Mouse (Mus musculus) embryo, embryonic 11 days (tissue): Measurements from ENCODE around the gene Vamp5.

ENCODE experiments used
- DNase-seq: peaks from one replicate; pipeline ENCODE4 v3.0.0-alpha.2; 2015

The Vamp5 gene

DNA sequence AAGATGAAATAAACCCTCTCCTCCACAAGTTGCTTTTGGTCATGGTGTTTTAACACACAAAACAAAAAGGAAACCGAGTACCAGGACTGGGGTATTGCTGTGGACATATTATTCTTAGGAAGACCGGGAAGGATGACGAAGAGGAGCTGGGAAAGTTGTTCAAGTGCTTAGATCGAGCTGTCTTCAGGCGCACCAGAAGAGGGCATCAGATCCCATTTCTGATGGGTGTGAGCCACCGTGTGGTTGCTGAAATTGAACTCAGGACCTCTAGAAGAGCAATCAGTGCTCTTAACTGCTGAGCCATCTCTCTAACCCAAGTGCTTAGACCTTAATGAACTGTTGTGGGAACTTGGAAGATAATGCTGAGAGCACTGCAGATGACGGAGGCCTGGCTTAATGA, 16.3 kb downstream of the Vamp5 start:
- no peak for DNase-seq

GRCm38 (mm10) chr6:72362132-72363028, 17.9 kb downstream of the Vamp5 start:
- DNase-seq = peak; percentile 97

- no peak for DNase-seq
These were observed 19.1 kb downstream of the Vamp5 start for GRCm38 (mm10) chr6:72361121-72361551.

GRCm38 (mm10) chr6:72360599-72360935, 19.7 kb downstream of the Vamp5 start:
- no peak for DNase-seq

GRCm38 (mm10) chr6:72359891-72360598, 20.2 kb downstream of the Vamp5 start:
- no peak for DNase-seq

GRCm38 (mm10) chr6:72359343-72359742, 20.9 kb downstream of the Vamp5 start:
- no peak for DNase-seq

- DNase-seq = no peak
These were observed 22.0 kb downstream of the Vamp5 start for GRCm38 (mm10) chr6:72358086-72358764.

DNA sequence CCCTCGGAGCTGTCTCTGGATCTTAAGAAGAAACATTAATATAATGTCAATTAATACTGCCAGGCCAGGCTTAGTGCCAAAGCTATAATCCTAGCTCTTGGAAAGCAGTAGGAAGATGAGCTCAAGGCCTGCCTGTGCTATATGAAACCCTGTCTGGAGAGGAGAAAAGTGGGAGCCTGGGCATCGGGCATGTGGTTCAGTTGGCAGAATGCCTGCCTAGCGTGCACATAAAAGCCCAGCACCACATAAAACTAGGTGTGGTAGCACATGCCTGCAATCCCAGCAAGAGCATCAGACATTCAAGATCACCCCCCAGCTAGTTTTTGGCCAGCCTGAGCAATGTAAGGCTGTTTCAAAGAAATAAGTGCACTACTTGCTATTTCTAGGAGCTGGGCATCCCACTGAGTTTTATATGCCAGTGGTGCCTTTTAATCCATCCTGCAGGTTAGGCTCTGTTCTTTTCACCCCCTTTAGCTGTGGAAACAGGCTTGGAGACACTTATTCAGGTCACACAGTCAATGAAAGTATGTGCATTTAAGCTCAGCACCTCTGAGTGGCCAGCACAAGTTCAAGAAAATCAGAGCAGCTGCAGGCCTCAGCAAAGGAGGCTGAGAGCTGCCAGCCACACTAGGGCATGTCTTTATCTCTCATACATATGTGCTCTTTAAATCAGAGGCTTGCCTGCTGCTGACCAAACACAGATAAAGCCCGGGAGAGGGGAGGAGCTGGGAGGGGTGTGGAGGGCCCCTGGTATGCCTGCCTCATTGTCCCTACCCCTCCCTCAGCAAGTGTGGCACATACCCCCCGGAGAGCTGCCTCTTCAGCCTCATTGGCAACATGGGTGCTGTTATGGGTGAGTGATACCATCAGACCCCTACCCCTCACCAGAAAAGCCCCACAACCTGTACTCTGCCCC, 22.8 kb downstream of the Vamp5 start:
- no peak for DNase-seq

DNA sequence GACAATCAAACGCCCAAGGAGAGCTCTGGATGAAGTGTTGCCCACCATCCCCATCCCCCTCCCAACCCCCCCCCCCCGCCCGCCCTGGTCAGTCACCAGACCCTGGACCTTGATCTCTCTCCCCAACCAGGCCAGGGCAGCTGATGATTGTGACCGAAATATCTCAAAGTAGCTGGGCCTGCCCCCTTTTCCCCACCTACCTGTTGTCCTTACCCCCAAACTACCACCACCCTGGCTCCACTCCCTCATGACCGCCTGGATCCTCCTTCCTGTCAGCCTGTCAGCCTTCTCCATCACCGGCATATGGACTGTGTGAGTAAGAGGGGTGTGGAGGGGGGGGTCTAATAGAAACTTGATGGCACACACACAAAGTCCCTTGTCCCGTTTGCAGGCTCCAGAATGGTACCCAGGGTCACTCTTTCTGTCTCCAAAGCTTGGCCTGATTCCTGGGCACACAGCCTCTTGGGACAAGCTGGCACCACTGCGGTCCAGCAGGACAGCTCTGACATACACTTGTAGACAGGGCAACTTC, 24.2 kb downstream of the Vamp5 start:
- DNase-seq = no peak

DNA sequence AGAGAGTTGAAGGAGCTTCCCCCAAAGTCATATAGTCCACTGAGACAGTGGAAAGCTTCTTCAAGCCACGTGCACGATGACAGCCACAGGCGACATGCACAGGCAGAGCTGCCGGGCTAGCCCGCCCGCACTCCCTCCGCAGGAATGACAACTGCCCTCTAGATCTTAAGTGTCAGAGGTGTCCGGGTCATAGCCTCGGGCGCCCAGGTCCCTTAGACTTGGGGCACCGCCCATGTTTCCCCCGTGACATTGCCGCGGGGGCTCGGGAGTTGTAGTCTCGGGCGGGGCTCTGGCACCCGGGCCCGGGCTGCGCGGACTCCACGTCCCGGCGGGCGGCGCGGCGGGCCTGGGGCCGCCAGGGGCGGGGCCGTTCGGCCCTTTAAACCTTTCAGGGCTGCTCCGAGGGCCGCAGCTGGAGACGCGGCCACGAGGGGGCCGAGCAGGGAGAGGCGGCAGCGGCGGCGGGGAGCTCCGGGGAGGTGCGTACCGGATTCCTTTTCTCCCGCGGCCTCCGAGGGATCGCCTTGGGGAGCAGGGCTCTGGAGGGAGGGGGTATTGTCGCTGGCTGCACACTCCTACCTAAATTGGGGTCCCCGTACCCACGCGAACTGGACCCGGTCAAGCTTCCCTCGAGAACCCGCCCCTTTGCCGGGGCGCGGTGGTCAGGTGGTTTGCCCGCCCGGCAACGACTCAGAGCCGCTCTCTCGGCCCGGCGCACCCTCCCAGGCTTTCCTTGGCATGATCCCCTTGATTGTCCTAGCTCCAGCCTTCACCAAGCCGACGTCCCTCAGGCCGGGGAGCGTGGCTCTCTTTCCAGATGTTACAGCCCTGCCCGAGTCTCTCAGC, 25.0 kb downstream of the Vamp5 start, which contains the start of gene Tmem150a:
Tmem150a (plus strand) TSS at position 382 of the 846 bp plus-strand sequence.
- DNase-seq = peak; percentile 92

DNA sequence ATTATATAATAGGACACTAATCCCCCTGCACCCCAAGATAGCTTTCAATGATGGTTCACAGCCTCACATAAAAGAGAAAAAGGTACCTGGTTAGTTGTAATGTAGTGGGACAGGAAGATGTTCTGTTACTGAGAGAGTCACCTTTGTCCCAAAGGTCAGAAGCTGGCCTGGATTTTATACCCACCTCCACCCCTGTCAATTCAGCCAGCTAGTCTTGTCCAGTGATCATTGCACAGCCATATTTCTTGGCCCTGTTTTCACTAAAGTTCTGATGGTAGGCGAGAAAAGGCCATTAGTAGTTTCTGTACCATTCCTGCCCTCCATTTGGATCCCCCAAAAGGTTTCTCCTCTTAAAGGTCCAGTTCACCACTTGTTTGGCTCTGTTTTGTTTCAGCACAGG, 26.2 kb downstream of the Vamp5 start:
- DNase-seq = no peak

GRCm38 (mm10) chr6:72352636-72353405, 27.4 kb downstream of the Vamp5 start:
- DNase-seq = no peak

DNA sequence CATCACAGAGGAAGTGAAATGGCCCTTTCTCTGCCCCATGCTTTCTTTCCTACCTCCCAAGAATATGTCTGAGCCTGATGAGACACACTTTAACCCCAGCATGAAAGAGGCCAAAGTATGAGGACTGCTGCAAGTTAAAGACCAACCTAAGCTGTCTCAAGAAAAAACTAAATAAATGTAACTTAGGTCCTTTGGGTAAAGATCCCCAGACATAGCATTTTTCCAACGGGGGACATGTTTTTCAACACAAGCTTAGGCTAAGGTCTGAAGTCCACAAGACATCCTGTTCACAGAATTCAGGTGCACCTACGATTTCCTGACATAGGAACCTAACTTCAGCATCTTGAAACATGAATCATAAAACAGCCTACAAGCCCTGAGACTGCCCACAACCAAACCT, 30.1 kb downstream of the Vamp5 start:
- DNase-seq = no peak

DNA sequence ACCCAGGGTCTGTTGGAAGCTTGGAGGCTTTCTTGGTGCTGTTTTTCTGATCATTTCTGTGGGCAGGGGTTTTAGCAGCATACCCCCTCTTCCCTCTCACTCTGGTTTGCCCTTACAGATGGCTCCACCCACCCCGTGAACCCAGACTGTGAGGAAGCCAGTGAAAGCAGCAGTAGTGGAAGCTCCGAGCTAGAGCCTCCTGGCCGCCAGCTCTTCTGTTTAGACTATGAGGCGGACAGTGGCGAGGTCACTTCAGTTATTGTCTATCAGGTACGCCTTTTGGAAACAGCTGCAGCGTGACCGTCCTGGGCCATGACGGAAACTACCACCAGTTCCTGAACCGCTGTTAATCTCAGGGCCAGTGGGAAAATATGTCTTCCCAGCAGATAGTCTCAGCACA, 31.9 kb downstream of the Vamp5 start:
- no peak for DNase-seq

DNA sequence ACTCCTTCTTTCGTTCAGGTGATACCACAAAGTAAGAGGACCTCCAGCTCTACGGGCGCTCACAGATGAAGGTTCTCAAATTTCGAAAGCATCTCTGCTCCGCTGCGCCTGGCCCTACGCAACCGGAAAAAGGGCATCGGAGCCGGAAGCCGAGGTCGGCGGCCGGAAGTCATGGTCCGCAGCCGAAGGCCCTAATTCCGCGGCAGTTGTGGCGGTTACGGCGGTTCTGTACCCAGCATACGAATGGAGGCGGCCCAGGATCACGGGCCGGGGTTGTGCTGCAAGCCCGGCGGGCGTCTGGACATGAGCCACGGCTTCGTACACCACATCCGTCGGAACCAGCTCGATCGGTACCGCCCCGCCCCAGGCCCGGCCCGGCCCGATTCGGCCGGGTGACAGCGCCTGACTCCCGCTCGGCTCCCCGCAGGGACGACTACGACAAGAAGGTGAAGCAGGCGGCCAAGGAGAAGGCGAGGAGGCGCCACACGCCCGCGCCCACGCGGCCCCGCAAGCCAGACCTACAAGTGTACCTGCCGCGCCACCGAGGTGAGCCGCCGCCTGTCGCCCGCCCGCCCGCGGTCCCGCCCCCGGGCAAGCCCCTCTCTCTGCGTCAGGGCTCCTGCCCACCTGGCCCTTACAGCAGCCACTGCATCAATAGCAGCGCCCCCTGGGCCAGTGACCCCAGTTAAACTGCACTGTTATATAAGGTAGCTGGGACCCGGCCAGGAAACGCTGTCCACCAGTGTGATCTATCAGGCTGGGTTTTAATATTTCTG, 32.9 kb downstream of the Vamp5 start, which contains the start of gene 0610030E20Rik:
0610030E20Rik (plus strand) TSS at position 152 of the 776 bp plus-strand sequence.
- DNase-seq = peak; percentile 90

DNA sequence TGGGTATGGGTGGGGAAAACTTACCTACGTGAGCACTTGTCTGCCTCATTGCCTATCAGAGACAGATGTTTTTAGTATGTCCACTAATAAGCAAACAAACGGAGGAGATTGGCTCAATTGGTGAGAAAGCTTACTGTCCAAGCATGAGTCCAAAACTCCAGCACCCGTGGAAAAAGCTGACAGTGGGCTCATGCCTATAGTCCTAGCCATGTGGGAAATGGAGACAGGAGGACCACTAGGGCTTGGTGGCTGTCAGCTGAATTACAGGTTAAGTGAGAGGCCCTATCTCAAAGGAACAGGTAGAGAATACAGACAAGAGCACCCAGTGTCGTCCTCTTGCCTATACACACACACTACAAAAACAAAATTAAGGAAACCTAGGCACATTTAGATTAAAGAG, 34.0 kb downstream of the Vamp5 start:
- DNase-seq = no peak

DNA sequence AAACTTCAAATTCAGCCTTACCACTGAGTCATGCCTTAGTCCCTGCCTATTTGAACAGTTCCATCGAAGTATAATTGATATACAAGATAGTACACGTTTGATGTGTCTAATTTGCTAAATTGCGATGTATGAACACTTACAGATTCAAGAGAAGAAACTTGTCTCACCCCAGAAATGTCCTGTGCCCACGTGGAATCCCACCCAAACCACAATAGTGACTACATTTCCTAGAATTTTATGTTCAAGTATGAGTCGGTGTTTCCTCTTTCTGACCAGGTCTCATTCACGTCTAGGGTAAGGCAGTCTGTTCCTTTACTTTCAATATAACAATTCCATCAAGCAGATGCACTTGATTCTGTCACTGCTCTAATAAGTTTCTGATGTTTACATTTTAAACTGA, 34.6 kb downstream of the Vamp5 start:
- no peak for DNase-seq

DNA sequence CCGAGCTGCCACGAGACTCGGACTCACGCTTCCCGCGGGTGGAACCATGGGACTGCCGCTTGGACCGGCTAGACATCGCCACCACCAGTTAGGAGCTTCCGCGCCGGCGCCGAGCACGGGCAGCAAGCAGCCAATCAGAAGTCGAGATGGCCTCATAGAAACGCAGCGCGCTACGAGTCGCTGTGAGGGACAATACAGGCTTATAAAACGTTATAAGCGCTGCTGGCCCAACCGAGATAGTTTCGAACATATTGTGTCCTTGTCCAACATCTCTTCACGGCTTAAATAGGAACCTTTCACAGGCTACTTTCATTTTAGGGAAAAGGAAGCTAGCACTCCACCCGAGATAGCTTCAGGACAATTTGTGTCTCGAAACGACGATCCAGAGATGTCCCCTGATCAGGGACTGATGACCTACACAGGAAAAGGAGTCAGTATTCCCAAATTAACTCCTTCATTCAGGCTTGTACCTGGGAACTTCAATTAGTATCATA, 35.1 kb downstream of the Vamp5 start, which contains the start of gene Usp39:
Usp39 (minus strand) TSS at position 111 of the 494 bp plus-strand sequence.
- DNase-seq = peak; percentile 97
